Mouse (Mus musculus): ENCODE measurements at regions not wholly inside any gene's neighbourhood (a gene's known extent, or its start where the extent isn't known, plus 50 kb on each side); places are given as distances from the start of the nearest gene placed in this dataset.

DNA sequence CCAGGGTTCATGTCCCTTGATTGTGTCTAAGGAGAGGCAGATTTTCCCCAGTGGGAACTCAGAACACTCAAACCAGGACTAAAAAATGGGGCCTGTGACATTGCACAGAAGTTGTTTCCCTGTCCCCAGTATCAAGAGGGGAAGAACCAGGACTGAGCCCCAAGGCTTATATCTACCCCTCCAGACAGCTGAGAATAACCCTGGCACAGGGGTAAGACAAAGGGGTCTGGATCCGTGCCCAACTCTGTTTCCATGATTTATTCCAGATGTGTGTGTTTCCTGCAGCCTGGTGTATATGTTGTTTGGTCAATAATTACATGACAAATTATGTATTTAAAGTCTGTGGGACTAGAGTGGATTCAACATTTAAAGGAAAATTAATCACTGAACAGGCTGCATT, 456.3 kb upstream of the Mctp2 start:
- Histone ChIP-seq H3K27ac (ENCODE audit: insufficient read depth, low read length) (no peak overlapping the region), H3K36me3 (ENCODE audit: control insufficient read depth, insufficient read depth, low read length, poor library complexity, severe bottlenecking) (no peaks in the 10 kb centered on the region), H3K9me3 (replicated peaks; ENCODE audit: control insufficient read depth, insufficient read depth, low read length, poor library complexity, severe bottlenecking) (no peaks in the 10 kb centered on the region), H3K4me1 (ENCODE audit: control insufficient read depth, insufficient read depth, low read length) (no peaks in the 10 kb centered on the region), H3K4me3 (ENCODE audit: low read depth, low read length) (no peak overlapping the region), H3K27me3 (ENCODE audit: control insufficient read depth, insufficient read depth, low read length, poor library complexity, severe bottlenecking) (no peaks in the 10 kb centered on the region), H3K9ac (ENCODE audit: low read depth, poor library complexity, severe bottlenecking) (no peak overlapping the region)
- TF ChIP-seq POLR2A (IDR thresholded peaks at IDR 0.05; ENCODE audit: insufficient read depth, low read length) (no peak), CTCF (IDR thresholded peaks at IDR 0.05; ENCODE audit: low read depth, low read length) (no peak), EP300 (IDR thresholded peaks at IDR 0.05; ENCODE audit: insufficient read depth, low read depth, low read length) (no peak)

DNA sequence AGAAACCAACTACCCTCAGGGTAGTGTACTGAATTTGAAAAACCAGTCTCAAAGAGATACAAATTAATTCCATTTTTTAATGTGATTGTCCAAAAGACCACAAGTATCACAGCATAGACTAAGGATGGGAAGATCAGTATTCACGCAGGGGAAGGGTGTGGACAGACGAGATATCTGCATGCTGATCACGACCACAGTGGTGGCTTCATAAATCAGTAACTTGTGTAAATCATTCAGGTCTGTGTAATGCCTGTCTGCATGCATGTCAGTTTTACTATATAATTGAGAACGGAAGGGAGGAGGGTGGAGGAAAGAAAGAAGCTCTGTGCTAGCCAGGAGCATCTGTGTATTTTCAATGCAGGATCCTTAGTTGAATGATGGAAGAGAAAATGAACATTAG, 462.3 kb upstream of the Mctp2 start:
- Histone ChIP-seq H3K36me3 (ENCODE audit: control insufficient read depth, insufficient read depth, low read length, poor library complexity, severe bottlenecking) (no peaks in the 10 kb centered on the region), H3K4me3 (ENCODE audit: low read depth, low read length) (no peak overlapping the region), H3K4me1 (ENCODE audit: control insufficient read depth, insufficient read depth, low read length) (no peaks in the 10 kb centered on the region), H3K9ac (ENCODE audit: low read depth, poor library complexity, severe bottlenecking) (no peak overlapping the region), H3K9me3 (replicated peaks; ENCODE audit: control insufficient read depth, insufficient read depth, low read length, poor library complexity, severe bottlenecking) (no peaks in the 10 kb centered on the region), H3K27me3 (ENCODE audit: control insufficient read depth, insufficient read depth, low read length, poor library complexity, severe bottlenecking) (no peaks in the 10 kb centered on the region), H3K27ac (ENCODE audit: insufficient read depth, low read length) (no peak overlapping the region)
- no peak for TF ChIP-seq CTCF (IDR thresholded peaks at IDR 0.05; ENCODE audit: low read depth, low read length)
- TF ChIP-seq EP300 (IDR thresholded peaks at IDR 0.05; ENCODE audit: insufficient read depth, low read depth, low read length), result no peak

DNA sequence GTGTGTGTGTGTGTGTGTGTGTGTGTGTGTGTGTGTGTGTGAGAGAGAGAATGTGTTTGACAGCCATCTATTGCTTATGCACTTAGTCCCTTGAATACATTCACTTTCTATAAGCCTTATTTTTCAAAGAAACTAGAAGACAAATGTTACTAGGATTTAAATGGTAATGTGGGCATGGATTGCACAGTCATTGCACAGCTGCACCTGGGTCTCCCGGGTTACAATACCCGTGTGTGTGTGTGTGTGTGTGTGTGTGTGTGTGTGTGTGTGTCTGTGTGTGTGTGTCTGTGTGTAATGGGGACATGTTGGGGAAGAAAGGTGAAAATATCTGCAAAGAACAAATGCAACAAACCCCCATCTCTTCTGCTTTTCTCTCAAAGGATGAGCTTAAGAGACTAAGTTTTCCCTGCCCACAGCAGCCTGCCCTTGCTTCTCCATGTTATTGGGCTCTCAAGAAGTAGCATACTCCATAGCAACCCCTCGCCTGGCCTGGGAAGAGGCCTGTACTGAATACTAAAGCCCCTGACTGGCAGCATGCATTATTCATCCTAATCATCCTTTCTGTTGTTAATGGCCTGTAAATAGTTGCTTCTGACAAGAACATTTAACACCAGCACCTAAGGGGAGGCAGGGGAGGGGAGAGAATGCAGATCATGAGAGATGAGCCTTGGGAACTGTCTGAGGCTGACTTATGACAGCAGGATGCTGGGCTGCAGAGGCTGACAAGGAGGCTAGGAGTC, 467.8 kb upstream of the Mctp2 start:
- Histone ChIP-seq H3K27me3 (ENCODE audit: control insufficient read depth, insufficient read depth, low read length, poor library complexity, severe bottlenecking) (no peaks in the 10 kb centered on the region), H3K9ac (ENCODE audit: low read depth, poor library complexity, severe bottlenecking) (no peak overlapping the region), H3K9me3 (replicated peaks; ENCODE audit: control insufficient read depth, insufficient read depth, low read length, poor library complexity, severe bottlenecking) (no peaks in the 10 kb centered on the region), H3K4me3 (ENCODE audit: low read depth, low read length) (no peak overlapping the region), H3K36me3 (ENCODE audit: control insufficient read depth, insufficient read depth, low read length, poor library complexity, severe bottlenecking) (no peaks in the 10 kb centered on the region), H3K27ac (ENCODE audit: insufficient read depth, low read length) (no peak overlapping the region), H3K4me1 (ENCODE audit: control insufficient read depth, insufficient read depth, low read length) (no peaks in the 10 kb centered on the region)
- no peak for TF ChIP-seq POLR2A (IDR thresholded peaks at IDR 0.05; ENCODE audit: insufficient read depth, low read length)
- TF ChIP-seq EP300 (IDR thresholded peaks at IDR 0.05; ENCODE audit: insufficient read depth, low read depth, low read length), result no peak

DNA sequence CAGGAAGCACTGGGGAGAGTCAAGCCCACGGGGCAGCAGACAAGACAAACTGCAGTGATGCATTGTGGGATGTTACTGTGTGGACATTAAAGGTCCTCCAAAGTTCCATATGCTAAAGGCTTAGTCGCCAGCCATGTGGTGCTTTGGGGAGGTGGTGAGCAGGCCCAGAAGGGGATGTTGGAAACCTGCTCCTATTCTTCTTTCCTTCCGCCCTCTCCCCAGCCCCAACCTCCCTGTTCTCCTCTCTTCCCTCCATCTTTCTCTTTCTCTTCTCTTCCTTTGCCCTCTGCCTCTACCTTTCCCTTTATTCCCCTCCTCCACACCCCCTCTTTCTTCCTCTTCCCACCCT, 468.3 kb upstream of the Mctp2 start:
- Histone ChIP-seq H3K27me3 (ENCODE audit: control insufficient read depth, insufficient read depth, low read length, poor library complexity, severe bottlenecking) (no peaks in the 10 kb centered on the region), H3K36me3 (ENCODE audit: control insufficient read depth, insufficient read depth, low read length, poor library complexity, severe bottlenecking) (no peaks in the 10 kb centered on the region), H3K9ac (ENCODE audit: low read depth, poor library complexity, severe bottlenecking) (no peak overlapping the region), H3K27ac (ENCODE audit: insufficient read depth, low read length) (no peak overlapping the region), H3K4me1 (ENCODE audit: control insufficient read depth, insufficient read depth, low read length) (no peaks in the 10 kb centered on the region), H3K9me3 (replicated peaks; ENCODE audit: control insufficient read depth, insufficient read depth, low read length, poor library complexity, severe bottlenecking) (no peaks in the 10 kb centered on the region), H3K4me3 (ENCODE audit: low read depth, low read length) (no peak overlapping the region)
- TF ChIP-seq EP300 (IDR thresholded peaks at IDR 0.05; ENCODE audit: insufficient read depth, low read depth, low read length), result no peak
- no peak for TF ChIP-seq CTCF (IDR thresholded peaks at IDR 0.05; ENCODE audit: low read depth, low read length)
- no peak for TF ChIP-seq POLR2A (IDR thresholded peaks at IDR 0.05; ENCODE audit: insufficient read depth, low read length)

DNA sequence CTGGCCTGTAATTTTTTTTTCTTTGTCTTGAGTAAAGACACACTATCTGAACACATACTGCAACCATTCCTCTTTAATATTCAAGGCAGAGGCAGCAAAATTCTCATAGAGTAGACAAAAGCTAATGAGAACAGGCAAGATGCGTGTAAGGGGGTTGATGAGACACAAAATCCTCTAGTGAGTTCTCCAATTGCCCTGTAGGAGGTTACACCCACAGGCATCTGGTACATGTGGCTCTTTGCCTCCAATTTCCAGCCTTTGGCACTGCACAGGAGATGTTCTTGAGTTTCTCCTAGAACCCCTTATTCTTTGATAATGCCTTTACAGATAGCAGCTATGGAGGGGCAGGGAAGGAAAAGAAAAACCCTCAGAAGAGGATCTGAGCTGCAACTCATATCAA, 480.9 kb upstream of the Mctp2 start:
- Histone ChIP-seq H3K27ac (ENCODE audit: insufficient read depth, low read length) (no peak overlapping the region), H3K36me3 (ENCODE audit: control insufficient read depth, insufficient read depth, low read length, poor library complexity, severe bottlenecking) (no peaks in the 10 kb centered on the region), H3K9ac (ENCODE audit: low read depth, poor library complexity, severe bottlenecking) (no peak overlapping the region), H3K9me3 (replicated peaks; ENCODE audit: control insufficient read depth, insufficient read depth, low read length, poor library complexity, severe bottlenecking) (no peaks in the 10 kb centered on the region), H3K4me3 (ENCODE audit: low read depth, low read length) (no peak overlapping the region), H3K4me1 (ENCODE audit: control insufficient read depth, insufficient read depth, low read length) (no peaks in the 10 kb centered on the region), H3K27me3 (ENCODE audit: control insufficient read depth, insufficient read depth, low read length, poor library complexity, severe bottlenecking) (no peaks in the 10 kb centered on the region)
- TF ChIP-seq POLR2A (IDR thresholded peaks at IDR 0.05; ENCODE audit: insufficient read depth, low read length), result no peak

DNA sequence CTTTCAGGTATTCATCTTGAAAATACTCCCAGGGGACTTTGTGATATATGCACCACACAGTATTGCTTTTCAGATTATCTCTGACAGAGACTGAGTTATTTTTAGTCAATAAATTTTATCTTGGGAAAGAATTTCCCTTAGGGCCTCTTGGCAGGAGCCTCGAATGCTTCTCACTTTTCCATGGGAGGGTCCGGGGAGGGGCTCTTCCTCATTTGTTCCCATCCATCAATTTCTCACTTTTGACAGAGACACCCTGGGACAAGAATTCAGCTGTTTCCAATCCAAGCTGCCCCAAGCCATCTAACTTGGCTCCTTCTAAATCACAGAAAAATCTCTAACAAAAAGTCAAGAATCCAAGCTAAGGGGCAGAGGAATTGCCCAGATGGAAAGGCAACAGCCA, 481.9 kb upstream of the Mctp2 start:
- H3K36me3 ChIP-seq (ENCODE audit: control insufficient read depth, insufficient read depth, low read length, poor library complexity, severe bottlenecking), result no peaks in the 10 kb centered on the region
- no peaks in the 10 kb centered on the region for H3K27me3 ChIP-seq (ENCODE audit: control insufficient read depth, insufficient read depth, low read length, poor library complexity, severe bottlenecking)
- H3K4me3 ChIP-seq (ENCODE audit: low read depth, low read length), result no peak overlapping the region
- no peaks in the 10 kb centered on the region for H3K4me1 ChIP-seq (ENCODE audit: control insufficient read depth, insufficient read depth, low read length)
- TF ChIP-seq EP300 (IDR thresholded peaks at IDR 0.05; ENCODE audit: insufficient read depth, low read depth, low read length) (no peak), CTCF (IDR thresholded peaks at IDR 0.05; ENCODE audit: low read depth, low read length) (no peak), POLR2A (IDR thresholded peaks at IDR 0.05; ENCODE audit: insufficient read depth, low read length) (no peak)
- H3K9ac ChIP-seq (ENCODE audit: low read depth, poor library complexity, severe bottlenecking), result no peak overlapping the region
- no peaks in the 10 kb centered on the region for H3K9me3 ChIP-seq (replicated peaks; ENCODE audit: control insufficient read depth, insufficient read depth, low read length, poor library complexity, severe bottlenecking)
- no peak overlapping the region for H3K27ac ChIP-seq (ENCODE audit: insufficient read depth, low read length)
